Mouse (Mus musculus) cerebellum, adult 8-10 months (tissue): Measurements from ENCODE around the gene Nxnl1.

ENCODE experiments used
- DNase-seq: peaks from one replicate; pipeline ENCODE4 v3.0.0; 2022

The Nxnl1 gene

GRCm38 (mm10) chr8:71513018-71513754 is 53.2 kb downstream of the Nxnl1 start:
- no peak for DNase-seq

GRCm38 (mm10) chr8:71511644-71512043 is 54.8 kb downstream of the Nxnl1 start, which contains the start of gene Plvap:
Plvap (minus strand) TSS chr8:71511752.
- DNase-seq, result no peak
